Mouse (Mus musculus) heart, postnatal 14 days (tissue): ENCODE data around the gene Olfr1445. TPM values are rescaled to one million over a fixed set of nuclear protein-coding genes. Genes with fewer than 3 reads are reported as not detected.

Experiments
- DNase-seq, 2 experiments: peaks; one replicate each; pipeline ENCODE4 v3.0.0; 2021 to 2022
- intact Hi-C: fragments of 180-260 bp; cut with DNase I; formaldehyde crosslinking; loops from one replicate; pipeline ENCODE4 v1.15.1; 2025
- long read RNA-seq, 2 experiments: library from polyadenylated mRNA; stranded (forward); transcript quantifications; one replicate each; pipeline ENCODE4 v2.0.0; 2021
- total RNA-seq, 2 experiments: library from RNA; stranded (reverse); gene quantifications; 2 replicates each; pipeline ENCODE4 v1.2.3; 2021

The Olfr1445 gene
- not detected for total RNA-seq
- long read RNA-seq, experiment 1: 0 reads
- long read RNA-seq, experiment 2: 0 reads

DNA sequence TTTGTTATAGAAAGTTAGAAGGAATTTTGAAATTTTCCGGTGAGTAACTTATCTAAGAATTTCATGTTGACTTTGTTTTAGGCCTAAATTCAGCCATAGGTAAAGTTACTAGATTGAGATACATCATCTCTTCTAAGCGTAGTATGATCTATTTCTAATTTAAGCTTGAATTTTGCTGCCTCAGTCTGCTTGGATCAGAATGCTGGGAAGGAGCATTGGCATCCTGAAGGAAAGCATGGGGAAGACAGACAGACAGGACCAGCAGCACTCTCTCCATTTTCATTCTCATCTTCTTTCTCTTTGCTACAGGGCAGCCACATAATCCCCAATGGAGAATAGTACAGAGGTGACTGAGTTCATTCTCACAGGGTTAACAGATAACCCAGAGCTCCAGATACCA, at the start of gene Olfr1445:
Gene Olfr1445, plus strand, starts transcription at position 301 of the 400 bp plus-strand sequence.
- intact Hi-C loops: no loop called here
- DNase-seq: no peak

DNA sequence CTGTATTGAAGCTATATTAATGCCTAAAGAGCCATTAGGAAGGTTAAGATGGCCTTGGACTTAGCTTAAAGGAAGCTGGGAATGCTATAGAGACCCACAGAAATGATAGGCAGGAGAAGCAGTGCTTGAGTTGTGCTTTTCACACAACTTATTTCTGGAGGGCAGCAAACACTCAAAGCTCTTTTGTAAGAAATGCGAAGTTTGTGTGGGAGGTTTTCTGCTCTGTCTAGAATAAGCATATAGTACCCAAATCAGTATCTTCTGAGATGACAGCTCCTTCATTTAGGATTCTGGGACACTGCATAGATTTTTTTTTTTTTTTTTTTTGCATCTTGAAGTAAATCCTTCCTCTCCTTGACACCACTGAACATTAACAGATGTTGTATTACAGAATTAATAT, 45.1 kb upstream of the Olfr1445 start:
- intact Hi-C loops: no loop called here
- no peak for DNase-seq

DNA sequence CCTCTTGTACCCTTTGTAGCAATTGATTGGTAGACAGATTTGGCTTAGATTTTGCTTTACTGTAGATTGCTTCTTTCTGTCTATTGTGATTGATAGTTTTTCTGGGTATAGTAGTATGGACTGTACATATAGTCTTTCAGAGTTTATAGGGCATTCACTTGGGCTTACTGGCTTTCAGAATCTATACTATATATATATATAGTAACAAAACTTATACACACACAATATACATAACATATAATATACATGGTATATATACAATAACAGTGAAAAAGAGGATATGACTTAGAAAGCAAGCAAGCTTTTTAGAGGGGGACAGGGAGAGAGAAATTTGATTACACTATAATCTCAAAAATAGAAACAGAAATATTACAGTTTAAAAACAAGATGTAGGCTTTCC, 37.3 kb upstream of the Olfr1445 start, which contains the start of gene Gm5244:
Gene Gm5244, plus strand, starts transcription at position 301 of the 400 bp plus-strand sequence.
- intact Hi-C loops: no loop called here
- DNase-seq: no peak

DNA sequence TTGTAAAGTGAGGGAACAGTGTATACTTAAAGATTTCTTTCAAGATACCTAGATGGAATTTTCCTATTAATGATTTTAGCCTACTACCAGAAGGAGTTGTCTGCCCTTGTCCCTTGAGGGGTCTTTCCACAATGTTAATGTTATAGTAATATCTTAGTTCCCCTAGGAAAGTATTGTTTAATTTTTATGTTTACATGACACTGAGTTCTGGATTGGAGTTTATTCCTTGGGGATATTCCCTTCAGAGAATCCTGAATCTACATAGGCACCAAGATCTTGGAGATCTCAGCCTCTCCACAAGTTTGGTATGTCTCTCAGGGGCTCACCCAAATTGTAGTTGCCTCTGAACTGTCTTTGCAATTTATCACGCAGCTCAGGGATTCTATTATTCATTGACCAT, 26.7 kb upstream of the Olfr1445 start, which contains the start of gene Olfr1444:
Gene Olfr1444, plus strand, starts transcription at position 301 of the 400 bp plus-strand sequence.
- intact Hi-C loops: no loop called here

GRCm38 (mm10) chr19:12893424-12893823, 9.8 kb downstream of the Olfr1445 start, which contains the start of gene Olfr1446:
Gene Olfr1446 (minus strand): TSS chr19:12893524.
- no peak for DNase-seq

More for the DNA sequence above, 26.7 kb upstream of the Olfr1445 start, which contains the start of gene Olfr1444:
- DNase-seq: no peak

DNA sequence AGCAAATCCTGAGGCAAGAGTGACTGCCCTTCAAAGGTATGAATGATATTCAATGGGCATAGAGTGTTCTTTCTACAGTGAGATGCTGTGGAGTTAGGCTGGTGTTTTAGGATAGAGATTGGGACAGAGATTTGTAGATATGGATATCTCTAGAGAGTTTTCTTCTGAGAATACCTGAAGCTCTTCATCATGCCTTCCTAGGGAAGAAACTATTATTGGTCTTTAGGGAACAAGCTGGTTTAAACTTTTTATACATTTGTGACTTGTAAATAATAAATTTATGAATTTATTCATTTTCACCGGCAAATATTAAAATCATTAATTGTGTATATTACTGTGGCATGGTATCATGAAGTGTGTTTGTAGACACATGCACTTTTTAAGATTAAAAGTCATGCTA, 20.0 kb downstream of the Olfr1445 start, which contains the start of gene Olfr1447:
Gene Olfr1447, minus strand, starts transcription at position 101 of the 400 bp plus-strand sequence.
- DNase-seq: no peak
- intact Hi-C loops: no loop called here

More at GRCm38 (mm10) chr19:12893424-12893823, 9.8 kb downstream of the Olfr1445 start, which contains the start of gene Olfr1446:
- intact Hi-C loops: no loop called here

- DNase-seq: no peak
- intact Hi-C loops: no loop called here
These were observed 40.7 kb downstream of the Olfr1445 start, which contains the start of gene Olfr1448 for GRCm38 (mm10) chr19:12924319-12924718. Gene Olfr1448 (minus strand): TSS chr19:12924419.

GRCm38 (mm10) chr19:12930540-12930939, 46.9 kb downstream of the Olfr1445 start, which contains the start of gene Olfr1449:
Gene Olfr1449 (plus strand): TSS chr19:12930840.
- no peak for DNase-seq
- intact Hi-C loops: no loop called here

Other genes starting within 250 kb of the Olfr1445 start
- gene Olfr1442, start 213.4 kb upstream of the Olfr1445 start, total RNA-seq: not detected
- gene Olfr1443, start 205.7 kb upstream of the Olfr1445 start, total RNA-seq: not detected
- not detected for gene Keg1, start 188.1 kb upstream of the Olfr1445 start, total RNA-seq
- 1 to 10 TPM; 1.6 to 2.0 TPM for gene Cntf, start 118.2 kb upstream of the Olfr1445 start, total RNA-seq
- 10 to 100 TPM; 69.4 to 70.8 TPM for gene Zfp91, start 87.7 kb upstream of the Olfr1445 start, total RNA-seq
- gene Lpxn, start 87.7 kb upstream of the Olfr1445 start, total RNA-seq: 1 to 10 TPM; 1.1 to 1.3 TPM
- gene Gm5244, start 37.2 kb upstream of the Olfr1445 start, total RNA-seq: not detected
- not detected for gene Olfr1444, start 26.6 kb upstream of the Olfr1445 start, total RNA-seq
- not detected for gene Olfr1446, start 9.7 kb downstream of the Olfr1445 start, total RNA-seq
- not detected for gene Olfr1447, start 19.9 kb downstream of the Olfr1445 start, total RNA-seq
- gene Olfr1448, start 40.6 kb downstream of the Olfr1445 start, total RNA-seq: not detected
- gene Olfr1449, start 47.0 kb downstream of the Olfr1445 start, total RNA-seq: not detected
- gene Olfr1450, start 66.4 kb downstream of the Olfr1445 start, total RNA-seq: not detected
- not detected for gene Olfr1451, start 111.2 kb downstream of the Olfr1445 start, total RNA-seq
- gene Olfr1453, start 144.5 kb downstream of the Olfr1445 start, total RNA-seq: not detected
- not detected for gene Olfr1454, start 176.8 kb downstream of the Olfr1445 start, total RNA-seq
- gene Olfr1457, start 214.0 kb downstream of the Olfr1445 start, total RNA-seq: not detected
- gene Olfr1458, start 222.9 kb downstream of the Olfr1445 start, total RNA-seq: not detected